Mouse (Mus musculus) testis, adult 2 months (tissue): ENCODE results near the gene Sh2d4b. TPM values are rescaled to one million over a fixed set of nuclear protein-coding genes. Genes with fewer than 3 reads are reported as not detected.

ENCODE experiments used
- H3K27ac ChIP-seq: fragments of 200-500 bp; 2 replicates; pipeline ENCODE4 v1.5.1; 2012; ENCODE audit warnings: low read depth, low read length; ENCODE audit not compliant: control insufficient read depth, insufficient read depth
- H3K27me3 ChIP-seq: fragments of 200-500 bp; 2 replicates; pipeline ENCODE4 v1.6.1; 2012; ENCODE audit warnings: mild to moderate bottlenecking, low read length, moderate library complexity; ENCODE audit not compliant: control insufficient read depth, insufficient read depth
- H3K36me3 ChIP-seq: fragments of 200-500 bp; 2 replicates; pipeline ENCODE4 v1.6.1; 2012; ENCODE audit warnings: mild to moderate bottlenecking, low read length; ENCODE audit not compliant: control insufficient read depth, insufficient read depth
- H3K4me1 ChIP-seq: fragments of 200-500 bp; 2 replicates; pipeline ENCODE4 v1.6.1; 2012; ENCODE audit warnings: low read length; ENCODE audit not compliant: control insufficient read depth, insufficient read depth
- H3K4me3 ChIP-seq: fragments of 200-500 bp; 2 replicates; pipeline ENCODE4 v1.5.1; 2012; ENCODE audit warnings: low read depth, mild to moderate bottlenecking, low read length, moderate library complexity, mixed read lengths; ENCODE audit not compliant: control insufficient read depth
- CTCF ChIP-seq: fragments of 200-500 bp; IDR thresholded peaks from 2 replicates; pipeline ENCODE4 v1.5.1; 2012; ENCODE audit warnings: low read depth, mild to moderate bottlenecking, inconsistent platforms, low read length, moderate library complexity; ENCODE audit not compliant: control insufficient read depth, insufficient read depth, insufficient replicate concordance
- POLR2A ChIP-seq: fragments of 200-500 bp; IDR thresholded peaks from 2 replicates; pipeline ENCODE4 v1.6.1; 2012; ENCODE audit warnings: low read depth, mild to moderate bottlenecking, inconsistent platforms, low read length, moderate library complexity; ENCODE audit not compliant: control insufficient read depth
- polyA plus RNA-seq: library from polyadenylated mRNA; depleted of rRNA; stranded (reverse); fragments of >200 nt; gene quantifications from 2 replicates; pipeline ENCODE4 v1.2.3, GENCODE M21; 2012; rRNA removed

Sh2d4b gene
- polyA plus RNA-seq, 1 experiment, result 1.1 TPM

DNA sequence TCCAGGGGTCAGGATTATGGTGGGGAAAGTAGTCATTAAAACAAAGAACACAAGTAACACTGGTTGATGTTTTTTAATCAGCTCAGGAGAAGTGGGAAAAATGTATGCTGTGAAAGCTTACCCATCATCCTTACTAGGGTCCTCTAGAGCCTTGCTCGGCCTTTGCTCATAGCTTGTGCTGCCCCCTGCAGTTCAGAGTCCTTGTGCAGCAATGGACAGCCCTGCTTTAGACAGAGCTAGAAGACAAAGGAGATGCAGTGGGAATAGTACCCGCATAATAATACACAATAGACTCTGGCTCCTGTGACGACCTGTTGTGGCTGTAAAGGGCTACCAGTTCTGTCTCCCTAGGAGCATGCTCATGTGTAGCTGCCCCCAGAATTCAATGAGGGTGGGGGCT, 104.0 kb downstream of the Sh2d4b start:
- Histone ChIP-seq H3K27me3 (no peaks in the 10 kb centered on the region), H3K4me3 (no peak overlapping the region), H3K27ac (no peak overlapping the region), H3K36me3 (no peaks in the 10 kb centered on the region), H3K4me1 (no peaks in the 10 kb centered on the region)
- TF ChIP-seq CTCF (peak; percentile 33; the same call in 1 of the 2 replicates), POLR2A (no peak)

DNA sequence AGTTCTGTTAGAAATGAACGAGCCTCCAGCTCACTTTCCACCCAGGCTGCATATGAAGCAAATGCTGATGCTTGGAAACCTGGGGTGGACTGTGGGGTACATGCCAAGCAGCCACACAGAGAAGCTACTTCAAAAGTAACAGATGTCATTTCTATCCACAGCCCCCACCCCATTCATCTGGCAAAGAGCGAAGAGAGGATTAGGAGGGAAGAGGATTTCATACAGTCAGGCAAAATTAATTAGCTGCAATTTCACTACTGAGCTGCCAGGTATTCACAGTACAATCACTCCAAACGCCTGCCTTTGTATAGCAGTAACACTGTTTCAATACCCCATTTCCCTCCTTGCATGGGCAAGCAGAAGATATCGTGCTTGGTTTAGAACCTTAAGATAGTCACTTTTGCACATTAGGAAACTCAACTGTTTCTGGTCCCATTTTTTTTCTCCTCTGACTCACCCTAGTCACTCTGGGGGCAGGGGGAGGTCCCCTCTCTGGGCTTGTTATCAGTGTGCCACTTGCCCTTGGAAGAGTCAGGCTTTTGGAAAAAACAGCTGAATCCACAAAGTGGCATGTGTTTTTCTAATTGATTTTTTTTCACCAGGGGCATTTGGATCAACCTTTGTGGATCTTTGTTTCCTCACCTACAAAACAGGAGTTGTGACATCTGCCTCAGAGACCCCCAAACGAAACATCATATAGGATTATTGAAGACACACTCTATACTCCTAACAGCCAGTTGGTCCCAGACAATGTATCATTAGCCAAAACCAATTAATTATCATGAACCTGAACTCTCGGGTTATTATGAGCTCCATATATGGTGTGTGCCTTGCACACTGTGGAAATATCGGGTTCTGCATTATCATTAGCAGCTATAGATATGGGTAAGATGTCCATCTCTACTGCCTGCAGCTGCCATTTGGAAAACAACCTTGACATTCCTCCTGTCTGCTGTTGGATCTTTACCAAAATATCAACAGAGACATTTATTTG, 123.7 kb downstream of the Sh2d4b start:
- TF ChIP-seq POLR2A (no peak), CTCF (no peak)
- no peaks in the 10 kb centered on the region for H3K4me1 ChIP-seq
- H3K27ac ChIP-seq, result no peak overlapping the region
- no peaks in the 10 kb centered on the region for H3K27me3 ChIP-seq
- H3K36me3 ChIP-seq, result no peaks in the 10 kb centered on the region
- H3K4me3 ChIP-seq, result no peak overlapping the region

Other genes with a start within 250 kb of the Sh2d4b start
- 7.2 and 7.8 TPM in 2 replicates for gene Tspan14, start 73.5 kb upstream of the Sh2d4b start, polyA plus RNA-seq
- 41.1 and 45.1 TPM in 2 replicates for gene Fam213a, start 120.5 kb upstream of the Sh2d4b start, polyA plus RNA-seq
- 34.6 and 36.9 TPM in 2 replicates for gene Dydc2, start 175.9 kb upstream of the Sh2d4b start, polyA plus RNA-seq
- gene Dydc1, start 179.6 kb upstream of the Sh2d4b start, polyA plus RNA-seq, result 22.1 and 24.6 TPM in 2 replicates
- 0.13 and 0.16 TPM in 2 replicates for gene Mat1a, start 211.8 kb upstream of the Sh2d4b start, polyA plus RNA-seq
- not detected in 2 replicates for gene Sftpa1, start 238.5 kb upstream of the Sh2d4b start, polyA plus RNA-seq